Mouse (Mus musculus) ovary, postnatal 10 days (tissue): ENCODE measurements around the gene Gm45713.
"Not testable (repeated sequence)": the region's sequence is repeated elsewhere in the genome, so short reads cannot be mapped to it uniquely, and the experiment has no call there.

Source experiments
- DNase-seq: peaks from one replicate; pipeline ENCODE4 v3.0.0; 2022; ENCODE audit warnings: low spot score

Gene Gm45713

DNA sequence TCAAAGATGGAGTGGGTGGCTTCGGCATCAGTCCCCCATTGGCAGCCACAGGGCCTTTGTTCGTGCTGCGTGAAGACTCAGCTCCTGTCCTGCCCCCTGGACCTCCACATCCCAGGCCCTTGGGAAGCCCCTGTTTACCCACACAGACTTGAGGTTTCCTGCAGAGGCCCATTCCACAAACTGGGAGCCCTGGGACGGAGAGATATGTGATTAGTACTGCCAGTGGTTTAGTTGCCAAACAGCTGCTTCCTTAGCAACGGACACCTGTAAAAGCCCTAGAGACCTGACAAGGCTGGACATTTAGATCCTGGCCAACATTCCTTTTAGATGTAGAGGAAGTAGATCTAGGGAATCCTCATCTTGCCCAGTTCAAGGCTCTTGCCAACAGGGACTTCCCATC is 5.9 kb upstream of the Gm45713 start:
- DNase-seq, result no peak

- no peak for DNase-seq
These were observed 5.3 kb upstream of the Gm45713 start for GRCm38 (mm10) chr7:45141319-45141718.

DNA sequence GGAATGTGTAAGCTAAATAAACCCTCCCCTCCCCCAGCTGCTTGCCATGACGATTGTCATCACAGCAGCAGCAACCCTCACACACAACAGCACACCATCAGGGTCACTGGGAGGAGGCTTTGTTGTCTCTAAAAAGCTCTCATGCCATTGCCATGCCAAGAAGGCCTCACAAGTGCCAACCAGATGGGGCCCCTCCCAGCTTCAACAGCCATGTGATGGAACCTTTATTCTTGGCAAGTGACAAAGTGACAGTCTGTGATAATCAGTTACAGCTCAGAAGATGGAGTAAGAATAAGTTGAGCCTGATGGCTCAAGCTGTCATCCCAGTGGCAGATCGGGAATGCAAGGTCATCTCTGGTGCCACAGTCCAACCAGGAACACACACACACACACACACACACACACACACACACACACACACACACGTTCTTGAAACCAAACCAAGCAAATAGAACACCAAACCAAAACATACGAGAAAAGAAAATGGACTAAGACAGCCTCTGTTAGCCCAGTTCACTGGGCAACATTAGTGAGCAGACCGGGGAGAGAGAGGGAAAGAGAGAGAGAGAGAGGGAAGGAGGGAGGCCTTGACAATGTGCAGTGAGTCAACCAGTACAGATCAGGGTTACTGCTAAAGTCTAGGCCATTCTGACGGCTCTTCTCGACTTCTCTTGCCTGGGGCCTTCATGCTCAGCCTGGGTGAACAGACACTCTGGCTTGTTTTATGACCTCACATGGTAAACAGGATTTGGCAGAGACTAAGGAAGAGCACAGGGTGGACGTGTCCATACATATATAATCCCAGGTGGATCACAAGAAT is 4.1 kb upstream of the Gm45713 start:
- DNase-seq, result no peak

- DNase-seq, result no peak
These were observed 2.4 kb upstream of the Gm45713 start for GRCm38 (mm10) chr7:45138403-45138802.

DNA sequence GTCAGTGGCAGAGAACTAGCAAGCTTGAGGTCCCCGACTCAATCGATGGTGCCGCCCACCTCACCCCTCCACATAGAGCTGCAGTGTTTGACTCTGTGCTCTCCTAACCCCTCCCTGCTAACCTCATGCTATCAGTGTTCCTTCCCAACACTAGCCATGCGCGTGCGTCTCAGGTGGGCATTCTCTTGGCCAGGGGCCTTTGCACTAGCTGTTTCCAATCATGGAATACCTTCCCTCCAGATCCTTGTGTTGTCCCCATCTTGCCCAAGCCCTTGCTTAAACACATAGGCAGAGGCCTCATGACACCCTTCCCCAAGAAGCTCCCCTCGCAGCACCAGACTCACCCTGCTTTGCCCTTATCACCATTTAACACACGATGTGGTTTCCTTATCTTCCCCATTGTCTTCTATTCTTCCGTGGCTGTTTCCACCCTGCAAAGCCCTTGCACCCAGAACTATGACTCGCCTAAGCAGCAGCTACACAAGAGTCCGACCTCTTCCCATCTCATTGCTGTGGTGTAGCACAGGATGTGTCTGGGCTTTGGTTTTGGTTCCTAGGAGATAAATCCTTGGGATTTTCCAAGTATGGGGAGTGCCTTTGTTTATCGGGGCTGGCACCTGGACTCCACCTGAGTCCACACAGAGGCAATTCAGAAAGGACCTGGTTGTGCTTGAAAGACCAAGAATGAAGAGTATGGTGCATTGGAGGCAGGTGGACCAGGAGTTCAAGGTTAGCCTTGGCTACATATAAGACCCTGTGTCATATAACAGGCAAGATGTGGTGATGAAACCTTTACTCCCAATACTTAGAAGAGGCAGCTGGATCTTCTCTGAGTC is 1.4 kb upstream of the Gm45713 start:
- no peak for DNase-seq

- no peak for DNase-seq
These were observed 661 bp downstream of the Gm45713 start for GRCm38 (mm10) chr7:45135370-45135769.

GRCm38 (mm10) chr7:45134544-45135026 is 1.4 kb downstream of the Gm45713 start:
- no peak for DNase-seq

DNA sequence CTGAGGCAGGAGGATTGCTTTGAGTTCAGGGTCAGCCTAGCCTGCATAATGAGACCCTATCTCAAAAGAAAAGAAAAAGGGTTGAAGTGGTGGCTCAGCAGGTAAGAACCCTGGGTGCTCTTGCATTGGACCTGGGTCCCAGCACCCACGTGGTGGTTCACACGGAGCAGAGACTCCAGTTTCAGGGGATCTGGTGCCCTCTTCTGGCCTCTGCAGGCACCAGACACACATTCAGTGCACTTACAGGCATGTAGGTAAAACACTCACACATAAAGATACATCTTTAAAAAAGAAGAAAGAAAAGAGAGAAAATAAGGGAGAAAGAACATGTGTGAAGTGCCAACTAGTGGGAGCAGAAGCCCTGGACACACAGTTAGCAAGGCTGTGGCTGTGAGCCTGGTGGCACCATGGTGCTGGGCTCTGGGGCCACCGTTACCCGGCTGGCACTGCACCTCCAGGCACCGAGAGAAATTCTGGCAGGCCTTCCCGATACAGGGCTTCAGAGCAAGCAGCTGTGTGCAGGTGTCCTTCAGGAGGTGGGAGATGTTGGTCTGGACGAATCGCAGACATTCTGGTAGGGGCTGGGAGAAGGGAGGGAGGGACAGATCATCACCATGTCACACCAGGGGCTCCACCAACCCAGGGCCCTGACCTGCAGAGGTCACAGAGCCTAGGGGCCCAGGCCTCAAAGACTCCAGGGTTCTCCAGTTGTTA is 2.4 kb downstream of the Gm45713 start:
- DNase-seq, result no peak

DNA sequence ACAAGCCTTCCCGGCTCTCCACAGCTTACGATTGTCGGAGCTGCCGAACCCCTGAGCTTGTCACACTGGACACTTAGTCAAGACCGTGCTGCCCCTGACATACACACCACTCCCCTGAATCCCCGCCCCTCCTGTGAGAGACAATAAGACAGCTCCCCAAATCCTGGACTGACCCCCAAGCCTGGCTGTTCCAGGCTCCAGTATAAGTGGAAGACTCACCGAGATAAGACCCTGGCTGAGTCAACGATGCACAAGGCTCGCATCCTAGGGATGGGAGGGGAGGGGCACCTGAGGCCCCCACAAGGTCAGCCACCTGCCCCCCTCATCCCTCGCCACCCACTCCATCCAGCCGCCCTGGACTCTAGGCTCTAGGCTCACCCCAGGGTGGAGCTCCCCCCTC is 4.2 kb downstream of the Gm45713 start:
- DNase-seq, result no peak

- no peak for DNase-seq
These were observed 6.1 kb downstream of the Gm45713 start for GRCm38 (mm10) chr7:45129776-45130512.

DNA sequence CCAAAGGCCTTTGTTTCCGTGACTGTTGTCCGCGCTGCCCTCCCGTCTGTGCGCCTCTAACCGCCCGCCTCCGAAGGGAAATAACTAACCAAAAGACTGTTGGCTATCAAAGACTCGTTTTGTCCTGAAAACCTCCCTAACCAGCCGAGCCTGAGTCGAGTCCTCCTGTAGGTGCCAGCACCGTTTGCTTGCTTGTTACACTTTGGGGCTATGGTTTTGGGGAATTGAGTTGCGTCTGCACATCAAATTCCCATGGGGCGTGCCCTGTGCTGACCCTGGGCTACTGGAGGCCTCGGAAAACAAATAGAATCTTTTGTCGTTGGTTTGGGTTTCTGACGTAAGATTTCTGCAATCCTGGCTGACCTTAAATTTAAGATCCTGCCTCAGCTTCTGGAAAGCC is 6.7 kb downstream of the Gm45713 start:
- peak; percentile 33 for DNase-seq

- DNase-seq, result peak; percentile 92
These were observed 7.3 kb downstream of the Gm45713 start, which contains the start of gene Rpl13a for GRCm38 (mm10) chr7:45128624-45129246. TSS of gene Rpl13a (minus strand) at chr7:45128761.

DNA sequence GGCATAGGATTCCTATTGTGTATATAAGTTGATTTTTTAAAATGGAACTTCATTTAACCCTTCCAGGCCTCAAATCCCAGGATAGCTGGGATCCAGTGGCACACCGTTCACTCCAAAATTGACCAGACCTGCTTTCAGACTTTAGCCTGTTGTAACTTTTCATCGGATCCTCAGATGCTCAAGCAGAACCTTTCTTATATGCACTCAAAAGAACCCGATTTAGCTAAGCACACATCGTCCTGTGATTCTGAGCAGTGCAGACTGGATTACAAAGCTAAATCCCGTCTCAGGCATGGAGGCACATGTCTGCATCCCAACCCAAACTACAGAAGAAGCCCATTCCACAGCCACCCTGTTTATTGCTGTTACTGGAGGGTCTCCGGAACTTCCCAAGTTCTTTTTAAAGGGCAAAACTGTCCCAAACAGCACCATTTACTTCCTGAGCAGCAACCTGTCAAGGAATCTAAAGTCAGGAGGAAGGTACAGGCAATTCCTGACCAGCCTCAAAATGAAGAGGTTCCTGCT is 8.3 kb downstream of the Gm45713 start:
- DNase-seq, result no peak

DNA sequence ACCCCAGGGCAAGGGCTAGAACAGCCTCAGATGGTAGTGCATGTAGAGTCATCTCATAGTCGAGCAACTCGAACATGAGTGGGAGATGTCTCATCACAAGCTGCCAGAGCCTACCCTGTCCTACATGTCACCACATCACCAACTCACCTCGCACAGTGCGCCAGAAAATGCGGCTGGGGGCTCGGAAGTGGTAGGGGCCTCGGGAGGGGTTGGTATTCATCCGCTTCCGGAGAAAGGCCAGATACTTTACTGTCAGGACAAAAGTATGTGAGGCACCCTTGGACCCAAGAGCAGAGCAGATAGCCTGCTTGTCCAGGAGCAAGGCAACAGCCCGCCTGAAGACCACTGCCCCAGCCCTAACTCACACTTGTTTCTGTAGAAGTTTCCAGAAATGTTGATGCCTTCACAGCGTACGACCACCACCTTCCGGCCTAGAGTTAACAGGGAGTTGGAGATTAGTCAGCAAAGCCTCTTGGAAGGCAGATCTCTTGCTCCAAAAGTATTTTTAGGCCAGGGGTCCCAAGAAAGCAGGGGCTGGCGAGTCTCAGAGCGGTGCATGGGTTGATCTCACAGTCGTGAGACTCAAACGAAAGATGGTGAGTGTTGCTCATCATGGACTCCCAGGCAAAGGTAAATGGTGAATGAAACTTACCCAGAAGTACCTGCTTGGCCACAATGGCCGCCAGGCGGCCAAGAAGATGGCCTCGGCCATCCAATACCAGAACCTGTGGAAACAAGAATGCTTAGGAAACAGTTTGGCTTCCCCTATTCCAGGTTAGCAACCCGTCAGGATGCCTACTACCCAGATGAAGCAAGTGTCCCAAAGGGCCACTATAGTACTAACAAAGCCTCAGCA is 9.0 kb downstream of the Gm45713 start:
- no peak for DNase-seq

DNA sequence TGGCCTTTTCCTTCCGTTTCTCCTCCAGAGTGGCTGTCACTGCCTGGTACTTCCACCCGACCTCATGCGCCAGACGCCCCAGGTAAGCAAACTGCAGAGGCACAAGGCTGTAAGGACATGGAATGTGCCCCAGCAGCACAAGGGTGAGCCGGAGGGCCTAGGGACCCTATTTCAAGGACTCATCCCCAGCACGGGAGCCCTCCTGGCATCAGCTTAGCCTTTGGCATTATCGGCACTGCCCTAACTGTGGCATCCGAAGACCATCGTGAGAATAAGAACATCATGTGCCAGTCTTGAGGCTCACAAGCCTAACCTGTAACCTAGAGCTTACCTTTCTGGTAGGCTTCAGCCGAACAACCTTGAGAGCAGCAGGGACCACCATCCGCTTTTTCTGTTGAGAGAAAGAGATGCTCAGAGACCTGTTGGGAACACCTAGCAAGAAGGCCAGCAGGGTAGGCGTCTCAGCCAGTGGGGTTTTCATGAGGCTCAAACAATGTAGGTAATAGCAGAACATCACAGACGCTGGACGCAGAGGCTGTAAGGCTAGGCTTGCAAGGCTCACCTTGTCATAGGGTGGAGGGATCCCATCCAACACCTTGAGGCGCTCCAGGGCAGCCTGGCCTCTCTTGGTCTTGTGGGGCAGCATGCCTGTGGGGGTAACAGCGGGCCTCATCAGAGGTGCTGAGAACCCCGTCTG is 9.7 kb downstream of the Gm45713 start:
- no peak for DNase-seq

DNA sequence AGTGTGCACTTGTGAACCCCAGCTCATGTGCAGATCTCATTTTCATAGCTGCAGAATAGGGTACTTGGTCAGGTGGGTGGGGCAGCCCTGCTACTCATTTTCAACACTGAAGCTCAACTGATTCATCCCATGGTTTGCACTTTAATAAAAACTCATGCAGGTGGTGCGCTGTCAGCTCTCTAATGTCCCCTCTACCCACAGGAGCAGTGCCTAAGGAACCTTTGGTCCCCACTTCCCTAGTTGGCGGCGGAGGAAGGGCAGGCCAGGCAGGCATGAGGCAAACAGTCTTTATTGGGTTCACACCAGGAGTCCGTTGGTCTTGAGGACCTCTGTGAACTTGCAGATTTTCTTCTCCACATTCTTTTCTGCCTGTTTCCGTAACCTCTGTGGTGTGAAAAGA is 10.4 kb downstream of the Gm45713 start:
- DNase-seq, result not testable (repeated sequence)

DNA sequence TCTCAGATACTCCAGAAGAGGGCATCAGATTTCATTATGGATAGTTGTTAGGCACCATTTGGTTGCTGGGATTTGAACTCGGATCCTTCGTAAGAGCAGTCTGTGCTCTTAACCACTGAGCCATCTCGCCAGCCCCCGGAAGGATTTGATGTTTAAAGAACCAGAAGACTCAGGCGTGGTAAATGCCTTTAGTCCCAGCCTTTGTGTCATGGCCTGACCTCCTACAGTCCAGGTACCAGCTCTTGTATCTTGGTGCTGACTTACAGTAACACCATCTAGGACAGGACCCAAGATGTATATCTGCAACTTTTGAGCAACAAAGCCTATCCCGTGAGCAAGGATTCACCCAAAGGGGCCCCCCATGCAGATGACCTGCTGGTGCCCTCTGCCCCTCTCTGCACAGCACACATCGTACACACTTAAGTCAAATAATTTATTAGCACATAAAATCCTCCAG is 10.9 kb downstream of the Gm45713 start:
- DNase-seq, result no peak

- peak; percentile 92 for DNase-seq
These were observed 11.5 kb downstream of the Gm45713 start, which contains the start of gene Rps11 for GRCm38 (mm10) chr7:45124224-45125143. TSS of gene Rps11 (minus strand) at chr7:45124439.
